Mouse (Mus musculus) midbrain, embryonic 14.5 days (tissue): Measurements from ENCODE around the gene Cfap70. TPM values are rescaled to one million over a fixed set of nuclear protein-coding genes. Genes with fewer than 3 reads are reported as not detected.
A peak's percentile ranks its signal among the peaks of the same experiment; 100 is the strongest.

ENCODE experiments used
- ATAC-seq: fragments of 200-750 bp; cut with Nextera tagmentation; 2 replicates; pipeline ENCODE4 v1.8.0; 2017; ENCODE audit warnings: moderate number of reproducible peaks, moderate library complexity; ENCODE audit not compliant: low FRiP score, low TSS enrichment
- DNase-seq: peaks from one replicate; pipeline ENCODE4 v3.0.0-alpha.2; 2015
- H3K27ac ChIP-seq: fragments of 300-500 bp; sonication (generic); replicated peaks from 2 replicates; pipeline ENCODE4 v1.5.1; 2014; ENCODE audit warnings: mild to moderate bottlenecking, low read depth, low read length, moderate library complexity
- H3K27me3 ChIP-seq: fragments of 300-500 bp; sonication (generic); 2 replicates; pipeline ENCODE4 v1.6.1; 2014; ENCODE audit warnings: low read length, control low read depth, mixed read lengths; ENCODE audit not compliant: control insufficient read depth, insufficient read depth
- H3K36me3 ChIP-seq: fragments of 300-500 bp; sonication (generic); 2 replicates; pipeline ENCODE4 v1.6.1; 2014; ENCODE audit warnings: low read length, control low read depth; ENCODE audit not compliant: control insufficient read depth, insufficient read depth
- H3K4me1 ChIP-seq: fragments of 300-500 bp; sonication (generic); 2 replicates; pipeline ENCODE4 v1.6.1; 2014; ENCODE audit warnings: mild to moderate bottlenecking, antibody characterized with exemption, low read length, control low read depth; ENCODE audit not compliant: control insufficient read depth, insufficient read depth
- H3K4me2 ChIP-seq: fragments of 300-500 bp; sonication (generic); 2 replicates; pipeline ENCODE4 v1.6.1; 2014; ENCODE audit warnings: mild to moderate bottlenecking, low read length, moderate library complexity
- H3K4me3 ChIP-seq: fragments of 300-500 bp; sonication (generic); replicated peaks from 2 replicates; pipeline ENCODE4 v1.5.1; 2014; ENCODE audit warnings: low read depth, low read length
- H3K9ac ChIP-seq: fragments of 300-500 bp; sonication (generic); replicated peaks from 2 replicates; pipeline ENCODE4 v1.6.1; 2014; ENCODE audit warnings: mild to moderate bottlenecking, low read length, moderate library complexity
- H3K9me3 ChIP-seq: fragments of 300-500 bp; sonication (generic); 2 replicates; pipeline ENCODE4 v1.6.1; 2016; ENCODE audit warnings: low read length, control low read depth, mixed read lengths; ENCODE audit not compliant: control insufficient read depth
- WGBS: fragments of 180-500 bp; shearing (Covaris S2); extraction: QIAGEN DNeasy Blood & Tissue Kit; methylation state at CpG from one replicate; pipeline ENCODE4 v1.1.7; 2014; 5-methylcytosine and 5-hydroxymethylcytosine counted together
- polyA plus RNA-seq: library from polyadenylated mRNA; unstranded; fragments of >200 nt; fragmentation: Nextera tagmentation; extraction: Ambion mirVana; gene quantifications from 2 replicates; pipeline ENCODE4 v1.2.1, GENCODE M21; 2014

Cfap70 gene
- polyA plus RNA-seq, 1 experiment from 2014 or later = 1.00 TPM

DNA sequence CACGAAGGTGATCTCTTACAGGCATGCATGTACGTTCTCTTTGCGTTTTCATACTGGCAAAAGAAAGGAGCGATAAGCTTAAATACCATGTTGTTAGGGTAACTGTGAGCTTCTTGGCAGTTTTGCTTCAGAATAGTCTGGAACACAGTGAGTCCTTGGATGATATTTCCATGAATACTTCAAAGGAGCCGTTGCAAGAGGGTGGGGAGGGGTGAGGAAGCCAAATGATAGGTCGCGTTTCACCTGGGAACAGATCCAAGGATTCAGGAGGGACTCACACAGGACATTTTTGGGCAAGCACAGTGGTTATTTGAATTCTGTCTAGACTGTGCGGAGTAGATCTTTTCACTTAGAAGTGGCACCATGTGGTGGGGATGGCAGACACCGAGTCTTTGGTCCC, 54.8 kb downstream of the Cfap70 start:
- Histone ChIP-seq H3K36me3 (no peaks in the 10 kb centered on the region), H3K4me2 (no peak overlapping the region), H3K27me3 (no peaks in the 10 kb centered on the region), H3K4me3 (no peak overlapping the region), H3K4me1 (no peaks in the 10 kb centered on the region), H3K9ac (no peak overlapping the region), H3K27ac (no peak overlapping the region), H3K9me3 (no peaks in the 10 kb centered on the region)
- DNase-seq (no peak), ATAC-seq (no peak)
- WGBS = 83% methylated on average over 9 of the region's 9 CpGs

DNA sequence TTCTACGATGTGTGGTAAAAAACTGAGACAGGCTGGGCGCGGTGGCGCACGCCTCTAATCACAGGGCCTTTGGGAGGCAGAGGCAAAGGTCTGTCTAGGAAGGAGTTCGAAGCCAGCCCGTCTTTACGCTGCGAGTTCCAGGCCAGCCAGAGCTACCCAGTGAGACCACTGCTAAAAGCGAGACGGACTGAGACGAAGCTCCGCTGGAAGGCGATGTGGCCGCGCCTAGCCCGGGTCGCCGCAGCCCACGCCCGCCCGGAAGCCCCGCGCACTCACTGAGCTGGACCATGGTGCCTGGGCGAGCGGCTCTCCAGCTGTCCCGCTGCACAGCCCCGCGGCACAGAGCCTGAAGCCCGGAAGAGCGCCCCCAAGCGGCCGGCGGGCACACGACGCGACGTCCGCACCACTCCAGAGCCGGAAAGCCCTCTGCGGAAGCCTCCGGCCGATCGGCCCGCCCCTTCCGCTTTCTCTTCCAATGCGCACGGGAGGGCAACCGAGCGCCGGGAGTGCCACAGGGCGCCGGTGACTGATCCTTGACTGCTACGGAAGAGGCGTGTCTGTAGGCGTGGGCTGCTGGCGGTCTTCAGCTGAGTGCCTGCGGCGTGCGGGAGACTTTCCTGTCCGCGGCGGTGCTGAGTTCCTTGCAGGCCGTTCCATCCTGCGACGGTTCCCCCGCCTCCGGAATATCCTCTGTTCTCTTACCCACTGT, 58.7 kb downstream of the Cfap70 start, which contains the start of gene Mrps16:
Mrps16 (minus strand) TSS at position 430 of the 709 bp plus-strand sequence.
- peaks cover 4% of the 10 kb centered on the region for H3K4me1 ChIP-seq
- peaks cover 7% of the 10 kb centered on the region for H3K36me3 ChIP-seq
- H3K27ac ChIP-seq = peak within 1 kb of the TSS; percentile 86
- H3K9ac ChIP-seq = peak within 1 kb of the TSS; percentile 82
- WGBS = under 1% methylated on average over 68 of the region's 68 CpGs
- peak within 1 kb of the TSS; percentile 64 for H3K4me2 ChIP-seq
- H3K4me3 ChIP-seq = peak within 1 kb of the TSS; percentile 82
- ATAC-seq (peak; percentile 94), DNase-seq (peak; percentile 98)
- H3K9me3 ChIP-seq = no peaks in the 10 kb centered on the region
- H3K27me3 ChIP-seq = no peaks in the 10 kb centered on the region

- no peak overlapping the region for H3K27ac ChIP-seq
- no peak for ATAC-seq
- H3K27me3 ChIP-seq = no peaks in the 10 kb centered on the region
- peaks cover 7% of the 10 kb centered on the region for H3K36me3 ChIP-seq
- no peak overlapping the region for H3K4me3 ChIP-seq
- no peaks in the 10 kb centered on the region for H3K9me3 ChIP-seq
- DNase-seq = no peak
- H3K9ac ChIP-seq = no peak overlapping the region
- WGBS = 87% methylated on average over 3 of the region's 4 CpGs
- peaks cover 13% of the 10 kb centered on the region for H3K4me1 ChIP-seq
- no peak overlapping the region for H3K4me2 ChIP-seq
Measured at GRCm38 (mm10) chr14:20392326-20392725, 59.7 kb downstream of the Cfap70 start.

- ATAC-seq = no peak
- H3K4me3 ChIP-seq = peak overlapping the region; percentile 74
- peak overlapping the region; percentile 78 for H3K4me2 ChIP-seq
- H3K4me1 ChIP-seq = peaks cover 21% of the 10 kb centered on the region
- no peak overlapping the region for H3K27ac ChIP-seq
- H3K27me3 ChIP-seq = no peaks in the 10 kb centered on the region
- DNase-seq = no peak
- H3K36me3 ChIP-seq = peaks cover 23% of the 10 kb centered on the region
- H3K9ac ChIP-seq = no peak overlapping the region
- H3K9me3 ChIP-seq = no peaks in the 10 kb centered on the region
- WGBS = 88% methylated on average over 8 of the region's 8 CpGs
Measured at GRCm38 (mm10) chr14:20389446-20390079, 62.5 kb downstream of the Cfap70 start.

DNA sequence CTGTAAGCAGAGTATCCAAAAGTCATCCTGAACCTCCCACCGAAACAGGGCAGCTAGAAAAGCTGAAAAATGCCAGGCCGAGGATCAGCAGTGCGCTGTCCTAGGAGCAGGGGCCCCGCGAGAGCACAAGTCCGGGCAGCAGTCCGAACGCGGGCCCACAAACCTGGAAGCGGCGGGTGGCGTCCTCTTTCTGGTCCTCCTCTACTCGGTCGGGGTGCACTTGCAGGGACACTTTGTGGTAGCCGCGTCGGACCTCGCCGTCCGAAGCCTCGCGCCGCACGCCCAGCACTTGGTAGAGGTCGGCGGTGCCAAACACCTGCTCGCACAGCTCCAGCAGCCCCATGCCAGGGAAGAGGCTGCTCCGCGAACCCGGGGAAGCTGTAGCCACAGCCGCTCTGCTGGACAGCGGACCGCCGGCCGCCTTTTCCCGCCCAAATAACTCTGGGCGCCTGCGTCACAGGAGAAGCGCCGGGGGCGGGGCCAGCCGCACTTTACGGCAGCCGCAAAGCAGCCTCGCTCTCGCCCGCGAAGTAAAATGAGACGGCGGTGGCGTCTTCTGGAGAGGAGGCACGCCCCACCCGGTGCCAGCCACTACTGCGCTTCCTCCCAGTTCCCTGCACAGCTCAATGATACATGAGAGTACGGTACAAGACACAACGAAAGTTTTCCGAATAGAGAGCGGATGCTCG, 63.4 kb downstream of the Cfap70 start, which contains the start of gene Dnajc9:
Dnajc9 (minus strand) TSS at position 470 of the 689 bp plus-strand sequence.
- under 1% methylated on average over 59 of the region's 59 CpGs for WGBS
- Histone ChIP-seq H3K4me3 (peak within 1 kb of the TSS; percentile 74), H3K4me2 (peak within 1 kb of the TSS; percentile 78), H3K27ac (peak within 1 kb of the TSS; percentile 81), H3K4me1 (peaks cover 21% of the 10 kb centered on the region), H3K27me3 (no peaks in the 10 kb centered on the region), H3K9ac (peak within 1 kb of the TSS; percentile 71), H3K9me3 (no peaks in the 10 kb centered on the region), H3K36me3 (peaks cover 33% of the 10 kb centered on the region)
- ATAC-seq (peak; percentile 71), DNase-seq (peak; percentile 96)

DNA sequence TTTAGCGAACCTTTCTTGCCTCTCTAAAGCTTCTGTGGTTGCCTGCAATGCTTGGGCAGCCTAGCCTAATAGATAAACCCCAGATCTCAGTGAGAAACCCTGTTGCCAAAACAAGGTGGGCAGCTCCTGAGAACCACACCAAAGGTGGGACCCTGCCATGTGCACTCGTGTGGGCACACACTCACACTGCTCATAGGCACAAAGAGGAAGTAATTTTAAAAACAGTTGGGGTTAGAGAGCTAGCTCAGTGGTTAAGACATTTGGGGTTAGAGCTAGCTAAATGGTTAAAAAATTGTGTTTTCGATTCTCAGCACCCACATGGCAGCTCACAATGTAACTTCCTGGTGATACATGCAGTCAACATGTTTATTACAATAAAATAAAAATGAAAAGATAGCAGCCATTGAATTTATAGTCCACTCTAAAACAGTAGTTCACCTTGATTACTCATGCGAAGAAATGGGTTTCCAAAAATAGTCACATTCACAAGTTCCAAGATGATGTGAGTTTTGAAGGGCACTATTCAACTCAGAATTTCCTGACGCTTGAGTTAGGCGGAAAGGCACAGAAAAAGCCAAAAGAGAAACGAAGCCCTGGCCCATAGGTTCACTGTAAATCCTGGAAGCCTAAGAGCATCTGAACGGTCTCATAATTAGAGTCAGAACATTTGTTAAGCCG, 72.1 kb downstream of the Cfap70 start:
- no peaks in the 10 kb centered on the region for H3K9me3 ChIP-seq
- no peaks in the 10 kb centered on the region for H3K4me1 ChIP-seq
- H3K9ac ChIP-seq = no peak overlapping the region
- WGBS = 96% methylated on average over 9 of the region's 9 CpGs
- H3K27me3 ChIP-seq = no peaks in the 10 kb centered on the region
- peaks cover 78% of the 10 kb centered on the region for H3K36me3 ChIP-seq
- no peak for DNase-seq
- ATAC-seq = no peak
- H3K27ac ChIP-seq = no peak overlapping the region
- H3K4me2 ChIP-seq = no peak overlapping the region
- H3K4me3 ChIP-seq = no peak overlapping the region

GRCm38 (mm10) chr14:20379087-20379640, 72.9 kb downstream of the Cfap70 start:
- H3K9me3 ChIP-seq = no peaks in the 10 kb centered on the region
- no peaks in the 10 kb centered on the region for H3K27me3 ChIP-seq
- H3K27ac ChIP-seq = no peak overlapping the region
- H3K36me3 ChIP-seq = peaks cover 79% of the 10 kb centered on the region
- H3K4me3 ChIP-seq = no peak overlapping the region
- no peak overlapping the region for H3K4me2 ChIP-seq
- no peak overlapping the region for H3K9ac ChIP-seq
- ATAC-seq = no peak
- no peaks in the 10 kb centered on the region for H3K4me1 ChIP-seq
- WGBS = 92% methylated on average over 5 of the region's 5 CpGs
- DNase-seq = no peak

DNA sequence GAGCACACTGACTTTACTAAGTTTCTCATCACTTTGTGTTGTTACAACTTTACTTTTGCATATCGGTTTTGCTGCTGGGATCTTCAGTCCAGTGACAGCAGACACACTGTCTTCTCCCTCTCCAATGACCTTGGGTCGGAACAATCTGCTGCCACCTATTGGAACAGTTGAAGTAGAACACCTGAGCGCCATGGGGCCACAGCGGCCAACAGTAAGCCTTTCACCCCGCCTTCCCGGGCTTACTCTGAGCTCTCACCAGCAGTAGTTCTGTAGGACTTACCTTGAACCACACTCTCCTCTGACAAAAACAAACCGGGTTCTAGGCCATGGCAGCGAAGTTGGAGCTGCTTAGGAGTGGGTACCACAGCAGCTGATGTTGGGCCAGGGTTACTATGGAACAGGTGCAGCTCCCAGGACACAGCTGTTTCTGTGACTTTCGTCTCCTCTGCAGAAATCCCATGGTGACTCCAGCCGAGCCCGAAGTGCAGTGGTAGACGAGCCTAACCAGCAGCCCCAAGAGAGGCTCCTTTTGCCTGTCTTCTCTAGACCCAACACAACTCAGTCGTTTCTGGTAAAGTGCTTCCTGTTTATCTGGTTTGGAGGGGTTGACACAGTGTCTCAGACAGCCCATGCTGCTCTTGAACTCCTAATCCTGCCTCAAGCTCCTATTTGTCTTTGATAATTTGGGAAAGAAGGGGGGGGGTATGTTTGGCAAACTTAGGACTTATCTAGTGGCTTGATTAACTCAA, 73.5 kb downstream of the Cfap70 start:
- no peaks in the 10 kb centered on the region for H3K9me3 ChIP-seq
- no peak overlapping the region for H3K9ac ChIP-seq
- ATAC-seq (no peak), DNase-seq (peak; percentile 63)
- WGBS = 48% methylated on average over 13 of the region's 13 CpGs
- H3K4me1 ChIP-seq = no peaks in the 10 kb centered on the region
- no peaks in the 10 kb centered on the region for H3K27me3 ChIP-seq
- H3K4me2 ChIP-seq = no peak overlapping the region
- peaks cover 78% of the 10 kb centered on the region for H3K36me3 ChIP-seq
- H3K4me3 ChIP-seq = no peak overlapping the region
- no peak overlapping the region for H3K27ac ChIP-seq
